Mouse (Mus musculus) T-helper 1 cell (primary cell): Measurements from ENCODE around the gene Sox5.

Experiments
- in situ Hi-C: fragments of 300-600 bp; cut with MboI, MseI; formaldehyde crosslinking; loops from one replicate; pipeline ENCODE4 v1.15.1; 2025; ENCODE audit warnings: high pct_unique_total_duplicates

Sox5 gene

GRCm38 (mm10) chr6:144663516-144664074 is 118.2 kb downstream of the Sox5 start:
- in situ Hi-C loops = no loop called here

GRCm38 (mm10) chr6:144659115-144660108 is 122.4 kb downstream of the Sox5 start:
- in situ Hi-C loops = no loop called here

GRCm38 (mm10) chr6:144652876-144653275 is 128.9 kb downstream of the Sox5 start:
- in situ Hi-C loops = no loop called here

- in situ Hi-C loops = loop anchor here (10.0 kb wide), 1 partner anchor 126 kb away; no protein-coding TSS in a partner anchor
Measured at GRCm38 (mm10) chr6:144648896-144649295, 132.9 kb downstream of the Sox5 start.

- in situ Hi-C loops = loop anchor here (10.0 kb wide), 1 partner anchor 127 kb away; no protein-coding TSS in a partner anchor
Measured at GRCm38 (mm10) chr6:144648124-144648591, 133.6 kb downstream of the Sox5 start.

- in situ Hi-C loops = loop anchor here (10.0 kb wide), 1 partner anchor 128 kb away; no protein-coding TSS in a partner anchor
Measured at GRCm38 (mm10) chr6:144646331-144646730, 135.4 kb downstream of the Sox5 start.

- in situ Hi-C loops = loop anchor here (10.0 kb wide), 1 partner anchor 129 kb away; no protein-coding TSS in a partner anchor
Measured at GRCm38 (mm10) chr6:144645796-144646195, 136.0 kb downstream of the Sox5 start.

- in situ Hi-C loops = loop anchor here (10.0 kb wide), 1 partner anchor 130 kb away; no protein-coding TSS in a partner anchor
Measured at GRCm38 (mm10) chr6:144644711-144645110, 137.1 kb downstream of the Sox5 start.

GRCm38 (mm10) chr6:144643601-144644000 is 138.2 kb downstream of the Sox5 start:
- in situ Hi-C loops = loop anchor here (10.0 kb wide), 1 partner anchor 131 kb away; no protein-coding TSS in a partner anchor

GRCm38 (mm10) chr6:144641888-144642287 is 139.9 kb downstream of the Sox5 start:
- in situ Hi-C loops = loop anchor here (10.0 kb wide), 1 partner anchor 133 kb away; no protein-coding TSS in a partner anchor

- in situ Hi-C loops = loop anchor here (10.0 kb wide), 1 partner anchor 134 kb away; no protein-coding TSS in a partner anchor
Measured at GRCm38 (mm10) chr6:144640591-144640990, 141.2 kb downstream of the Sox5 start.

- in situ Hi-C loops = no loop called here
Measured at GRCm38 (mm10) chr6:144638547-144638946, 143.2 kb downstream of the Sox5 start.

- in situ Hi-C loops = no loop called here
Measured at GRCm38 (mm10) chr6:144627539-144628115, 154.2 kb downstream of the Sox5 start.

GRCm38 (mm10) chr6:144621089-144621769 is 160.5 kb downstream of the Sox5 start:
- in situ Hi-C loops = no loop called here

- in situ Hi-C loops = no loop called here
Measured at GRCm38 (mm10) chr6:144611383-144611791, 170.4 kb downstream of the Sox5 start.

- in situ Hi-C loops = no loop called here
Measured at GRCm38 (mm10) chr6:144610878-144611277, 170.9 kb downstream of the Sox5 start.

- in situ Hi-C loops = no loop called here
Measured at GRCm38 (mm10) chr6:144602883-144603282, 178.9 kb downstream of the Sox5 start.

- in situ Hi-C loops = no loop called here
Measured at GRCm38 (mm10) chr6:144600351-144600750, 181.4 kb downstream of the Sox5 start.

GRCm38 (mm10) chr6:144598324-144598973 is 183.3 kb downstream of the Sox5 start:
- in situ Hi-C loops = loop anchor here (10.0 kb wide), 1 partner anchor 1066 kb away; no protein-coding TSS in a partner anchor

GRCm38 (mm10) chr6:144596536-144597210 is 185.1 kb downstream of the Sox5 start:
- in situ Hi-C loops = loop anchor here (10.0 kb wide), 1 partner anchor 1068 kb away; no protein-coding TSS in a partner anchor
